Mouse (Mus musculus) forebrain, embryonic 15.5 days (tissue): ENCODE measurements at regions not wholly inside any gene's neighbourhood (a gene's known extent, or its start where the extent isn't known, plus 50 kb on each side); places are given as distances from the start of the nearest gene placed in this dataset.
"Not testable (repeated sequence)": the region's sequence is repeated elsewhere in the genome, so short reads cannot be mapped to it uniquely, and the experiment has no call there.

Experiments
- ATAC-seq: fragments of 200-750 bp; cut with Nextera tagmentation; replicated peaks from 2 replicates; pipeline ENCODE4 v1.8.0; 2017; ENCODE audit warnings: mild to moderate bottlenecking, moderate TSS enrichment, moderate library complexity
- H3K27ac ChIP-seq: fragments of 300-500 bp; sonication (generic); replicated peaks from 2 replicates; pipeline ENCODE4 v1.5.1; 2015; ENCODE audit warnings: mild to moderate bottlenecking, inconsistent platforms
- H3K27me3 ChIP-seq: fragments of 300-500 bp; sonication (generic); 2 replicates; pipeline ENCODE4 v1.6.1; 2015; ENCODE audit warnings: inconsistent platforms
- H3K36me3 ChIP-seq: fragments of 300-500 bp; sonication (generic); 2 replicates; pipeline ENCODE4 v1.6.1; 2015; ENCODE audit warnings: mild to moderate bottlenecking, inconsistent platforms
- H3K4me1 ChIP-seq: fragments of 300-500 bp; sonication (generic); 2 replicates; pipeline ENCODE4 v1.6.1; 2015; ENCODE audit warnings: inconsistent platforms
- H3K4me2 ChIP-seq: fragments of 300-500 bp; sonication (generic); replicated peaks from 2 replicates; pipeline ENCODE4 v1.6.1; 2015; ENCODE audit warnings: mild to moderate bottlenecking, inconsistent platforms
- H3K4me3 ChIP-seq: fragments of 300-500 bp; sonication (generic); 2 replicates; pipeline ENCODE4 v1.5.1; 2015; ENCODE audit warnings: mild to moderate bottlenecking, inconsistent platforms
- H3K9ac ChIP-seq: fragments of 300-500 bp; sonication (generic); replicated peaks from 2 replicates; pipeline ENCODE4 v1.6.1; 2015; ENCODE audit warnings: mild to moderate bottlenecking, inconsistent platforms
- H3K9me3 ChIP-seq: fragments of 300-500 bp; sonication (generic); 2 replicates; pipeline ENCODE4 v1.6.1; 2016; ENCODE audit warnings: inconsistent platforms
- WGBS: fragments of 180-500 bp; shearing (Covaris S2); methylation state at CpG from one replicate; pipeline ENCODE4 v1.1.7; 2015; ENCODE audit warnings: mixed read lengths; 5-methylcytosine and 5-hydroxymethylcytosine counted together

GRCm38 (mm10) chr1:94969543-94969942 lies 343.9 kb upstream of the Fam174a start:
- no peaks in the 10 kb centered on the region for H3K27me3 ChIP-seq
- H3K4me3 ChIP-seq: no peak overlapping the region
- no peaks in the 10 kb centered on the region for H3K9me3 ChIP-seq
- H3K9ac ChIP-seq: no peak overlapping the region
- H3K4me2 ChIP-seq: no peak overlapping the region
- no peaks in the 10 kb centered on the region for H3K36me3 ChIP-seq
- H3K4me1 ChIP-seq: 0 out of 2 replicates have a peak, but pooled peaks cover 5% of the 10 kb centered on the region
- no peak for ATAC-seq
- no peak overlapping the region for H3K27ac ChIP-seq

GRCm38 (mm10) chr1:94970103-94970759 lies 343.2 kb upstream of the Fam174a start:
- WGBS: 37% methylated on average over 3 of the region's 3 CpGs
- no peaks in the 10 kb centered on the region for H3K36me3 ChIP-seq
- no peak overlapping the region for H3K9ac ChIP-seq
- no peak overlapping the region for H3K27ac ChIP-seq
- H3K4me3 ChIP-seq: no peak overlapping the region
- no peak overlapping the region for H3K4me2 ChIP-seq
- H3K4me1 ChIP-seq: 0 out of 2 replicates have a peak, but pooled peaks cover 5% of the 10 kb centered on the region
- H3K27me3 ChIP-seq: no peaks in the 10 kb centered on the region
- peak; percentile 53; the same call in 1 of the 2 replicates for ATAC-seq
- no peaks in the 10 kb centered on the region for H3K9me3 ChIP-seq

DNA sequence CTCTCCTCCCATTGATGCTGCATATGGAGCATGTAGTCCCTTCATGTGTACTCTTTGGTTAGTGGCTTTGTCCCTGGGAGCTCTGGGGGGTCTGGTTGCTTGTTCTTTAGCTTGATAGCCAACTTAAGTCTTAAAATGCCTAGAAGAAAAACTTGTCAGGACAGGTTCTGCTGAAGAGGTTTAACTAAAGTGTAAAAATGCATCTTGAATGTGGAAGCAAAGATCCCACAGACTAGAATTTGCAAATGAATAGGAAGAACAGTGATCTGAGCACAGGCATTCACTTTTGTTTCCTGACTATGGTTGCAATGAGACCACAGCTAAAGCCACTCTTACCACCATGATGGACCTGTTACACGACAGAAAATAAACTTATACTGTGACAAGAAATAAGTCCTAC lies 320.1 kb upstream of the Fam174a start:
- no peak for ATAC-seq
- no peaks in the 10 kb centered on the region for H3K27me3 ChIP-seq
- no peaks in the 10 kb centered on the region for H3K4me1 ChIP-seq
- WGBS: 31% methylated on average over 1 of the region's 1 CpGs
- no peaks in the 10 kb centered on the region for H3K9me3 ChIP-seq
- H3K36me3 ChIP-seq: no peaks in the 10 kb centered on the region
- H3K4me3 ChIP-seq: no peak overlapping the region
- no peak overlapping the region for H3K9ac ChIP-seq
- H3K4me2 ChIP-seq: no peak overlapping the region
- H3K27ac ChIP-seq: no peak overlapping the region

DNA sequence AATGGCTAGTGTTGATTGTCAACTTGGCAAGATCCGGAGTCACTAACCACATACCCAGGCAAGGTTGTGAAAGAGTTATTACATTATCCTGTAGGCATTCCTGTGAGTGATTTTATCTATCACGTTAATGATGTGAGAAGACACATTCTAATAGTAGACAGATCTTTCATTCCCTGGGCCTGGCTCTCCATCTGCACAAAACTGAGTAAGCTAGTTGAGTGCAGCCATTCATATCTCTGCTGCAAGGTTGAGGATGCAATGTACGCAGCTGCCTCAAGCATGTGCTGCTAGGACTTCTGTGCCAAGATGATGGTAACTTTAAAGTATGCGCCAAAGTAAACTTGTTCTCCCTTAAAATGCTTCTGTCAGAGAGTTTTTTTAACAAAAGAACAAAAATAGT lies 309.5 kb upstream of the Fam174a start:
- 87% methylated on average over 4 of the region's 4 CpGs for WGBS

GRCm38 (mm10) chr1:95030579-95030978 lies 282.8 kb upstream of the Fam174a start:
- H3K4me2 ChIP-seq: no peak overlapping the region
- no peak for ATAC-seq
- H3K9ac ChIP-seq: no peak overlapping the region
- H3K4me1 ChIP-seq: no peaks in the 10 kb centered on the region
- no peaks in the 10 kb centered on the region for H3K27me3 ChIP-seq
- H3K9me3 ChIP-seq: no peaks in the 10 kb centered on the region
- H3K27ac ChIP-seq: no peak overlapping the region
- WGBS: 92% methylated on average over 3 of the region's 3 CpGs
- H3K4me3 ChIP-seq: no peak overlapping the region
- H3K36me3 ChIP-seq: no peaks in the 10 kb centered on the region

More for the DNA sequence above, 309.5 kb upstream of the Fam174a start:
- Histone ChIP-seq H3K4me2 (no peak overlapping the region), H3K27me3 (no peaks in the 10 kb centered on the region), H3K9me3 (no peaks in the 10 kb centered on the region), H3K9ac (no peak overlapping the region), H3K27ac (no peak overlapping the region), H3K4me1 (no peaks in the 10 kb centered on the region), H3K4me3 (no peak overlapping the region), H3K36me3 (no peaks in the 10 kb centered on the region)
- no peak for ATAC-seq

GRCm38 (mm10) chr1:95033661-95034414 lies 279.6 kb upstream of the Fam174a start:
- WGBS: 0% methylated on average over 1 of the region's 1 CpGs
- not testable (repeated sequence) for H3K27me3 ChIP-seq, H3K36me3 ChIP-seq, H3K9me3 ChIP-seq, H3K9ac ChIP-seq, H3K4me2 ChIP-seq, ATAC-seq, H3K4me3 ChIP-seq, H3K27ac ChIP-seq, H3K4me1 ChIP-seq

DNA sequence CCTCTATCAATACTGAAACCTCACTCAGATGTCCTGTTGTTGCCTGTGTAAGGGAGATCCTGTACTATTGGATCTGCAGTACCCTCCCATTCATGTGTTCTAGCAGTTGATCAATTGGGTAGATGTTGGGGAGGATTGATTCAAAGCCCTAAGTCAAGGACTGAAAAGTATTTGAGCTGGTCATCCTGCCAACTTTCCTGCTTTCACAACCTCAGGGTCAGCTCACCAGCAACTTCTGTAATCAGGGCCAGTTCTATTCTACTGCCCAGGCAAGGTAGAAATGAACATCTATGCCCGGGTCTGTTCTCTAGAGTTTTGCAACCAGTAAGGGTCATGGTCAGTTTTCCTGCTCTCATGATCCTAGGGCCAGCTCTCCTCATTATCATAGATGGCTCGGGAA lies 275.0 kb upstream of the Fam174a start:
- no peaks in the 10 kb centered on the region for H3K9me3 ChIP-seq
- 82% methylated on average over 2 of the region's 2 CpGs for WGBS
- ATAC-seq: no peak
- no peak overlapping the region for H3K4me2 ChIP-seq
- H3K27me3 ChIP-seq: no peaks in the 10 kb centered on the region
- H3K9ac ChIP-seq: no peak overlapping the region
- H3K4me1 ChIP-seq: no peaks in the 10 kb centered on the region
- no peak overlapping the region for H3K4me3 ChIP-seq
- H3K27ac ChIP-seq: no peak overlapping the region
- H3K36me3 ChIP-seq: no peaks in the 10 kb centered on the region

- no peaks in the 10 kb centered on the region for H3K9me3 ChIP-seq
- no peak overlapping the region for H3K4me3 ChIP-seq
- no peak overlapping the region for H3K9ac ChIP-seq
- H3K4me1 ChIP-seq: no peaks in the 10 kb centered on the region
- WGBS: 84% methylated on average over 2 of the region's 2 CpGs
- H3K36me3 ChIP-seq: no peaks in the 10 kb centered on the region
- H3K27ac ChIP-seq: no peak overlapping the region
- no peaks in the 10 kb centered on the region for H3K27me3 ChIP-seq
- ATAC-seq: no peak
- no peak overlapping the region for H3K4me2 ChIP-seq
Measured at GRCm38 (mm10) chr1:95040332-95040731, 273.1 kb upstream of the Fam174a start.

- Histone ChIP-seq H3K36me3 (no peaks in the 10 kb centered on the region), H3K4me2 (no peak overlapping the region), H3K4me3 (no peak overlapping the region), H3K27me3 (no peaks in the 10 kb centered on the region), H3K4me1 (no peaks in the 10 kb centered on the region), H3K27ac (no peak overlapping the region), H3K9ac (no peak overlapping the region), H3K9me3 (no peaks in the 10 kb centered on the region)
- ATAC-seq: no peak
Measured at GRCm38 (mm10) chr1:95043355-95043754, 270.1 kb upstream of the Fam174a start.

DNA sequence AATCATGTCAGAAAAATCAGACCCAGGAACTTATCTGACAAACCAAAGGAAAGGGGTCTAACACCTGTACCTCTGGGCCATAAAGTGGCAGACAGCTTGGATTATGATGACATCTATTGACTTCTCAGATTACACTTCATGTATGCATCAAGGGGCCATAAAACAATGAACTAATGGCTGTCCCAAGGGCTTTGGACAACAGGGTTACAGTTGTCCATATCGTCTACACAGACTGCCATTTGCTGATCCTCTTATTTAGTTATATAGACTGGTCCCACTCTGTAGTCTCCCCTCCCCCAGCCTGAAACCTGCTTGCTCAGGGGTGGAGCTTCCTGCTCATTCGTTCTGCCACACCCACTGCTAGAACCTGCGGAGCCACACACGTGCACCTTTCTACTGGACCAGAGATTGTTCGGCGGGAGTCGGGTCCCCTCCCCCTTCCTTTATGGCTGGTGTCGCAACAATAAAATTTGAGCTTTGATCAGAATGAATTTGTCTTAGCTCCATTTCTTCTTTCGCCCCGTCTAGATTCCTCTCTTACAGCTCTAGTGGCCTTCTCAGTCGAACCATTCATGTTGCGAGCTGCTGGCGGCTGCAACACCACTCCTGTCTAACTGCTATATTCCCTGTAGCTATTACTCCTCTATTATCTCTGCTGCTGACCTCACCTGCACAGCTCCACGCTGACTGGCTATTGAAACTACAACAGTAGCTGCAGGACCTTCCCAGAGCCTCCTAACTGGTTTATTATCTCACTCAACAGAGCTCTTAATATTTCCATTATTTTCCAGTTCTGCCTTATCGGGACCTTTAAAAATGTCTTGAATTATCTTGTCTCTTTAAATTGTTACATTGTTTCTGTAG lies 248.9 kb upstream of the Fam174a start:
- Histone ChIP-seq H3K27ac (no peak overlapping the region), H3K9ac (no peak overlapping the region), H3K9me3 (no peaks in the 10 kb centered on the region), H3K4me1 (no peaks in the 10 kb centered on the region), H3K4me2 (no peak overlapping the region), H3K27me3 (no peaks in the 10 kb centered on the region), H3K4me3 (no peak overlapping the region), H3K36me3 (no peaks in the 10 kb centered on the region)
- ATAC-seq: no peak
- WGBS: 90% methylated on average over 11 of the region's 15 CpGs

GRCm38 (mm10) chr1:95065620-95066019 lies 247.8 kb upstream of the Fam174a start:
- no peak overlapping the region for H3K9ac ChIP-seq
- no peaks in the 10 kb centered on the region for H3K27me3 ChIP-seq
- no peaks in the 10 kb centered on the region for H3K9me3 ChIP-seq
- H3K4me3 ChIP-seq: no peak overlapping the region
- H3K27ac ChIP-seq: no peak overlapping the region
- ATAC-seq: no peak
- H3K4me2 ChIP-seq: no peak overlapping the region
- H3K4me1 ChIP-seq: no peaks in the 10 kb centered on the region
- no peaks in the 10 kb centered on the region for H3K36me3 ChIP-seq

DNA sequence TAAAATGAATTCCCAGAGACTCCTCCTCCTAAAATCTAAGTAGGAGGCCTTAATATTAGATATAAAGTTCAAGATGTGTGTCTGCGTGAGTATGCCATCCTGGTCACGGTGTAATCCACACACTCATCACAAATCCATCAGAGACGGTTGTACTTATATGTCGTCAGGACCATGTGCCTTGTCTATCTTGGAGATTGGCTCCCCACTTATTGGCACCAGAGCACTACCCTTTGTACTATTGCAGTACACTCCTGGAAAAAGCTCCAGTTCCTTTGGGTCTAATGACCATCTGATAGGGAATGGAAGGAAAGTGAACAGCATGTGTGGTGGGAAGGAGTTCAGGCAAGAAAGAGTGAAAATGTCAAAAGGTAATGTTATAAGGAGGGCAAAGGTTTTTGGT lies 247.4 kb upstream of the Fam174a start:
- Histone ChIP-seq H3K9ac (no peak overlapping the region), H3K27ac (no peak overlapping the region), H3K27me3 (no peaks in the 10 kb centered on the region), H3K4me2 (no peak overlapping the region), H3K4me1 (no peaks in the 10 kb centered on the region), H3K9me3 (no peaks in the 10 kb centered on the region), H3K4me3 (no peak overlapping the region), H3K36me3 (no peaks in the 10 kb centered on the region)
- 96% methylated on average over 4 of the region's 4 CpGs for WGBS
- no peak for ATAC-seq
